Mouse (Mus musculus): Measurements from ENCODE around the gene Rab11fip3. TPM values are rescaled to one million over a fixed set of nuclear protein-coding genes. Genes with fewer than 3 reads are reported as not detected.

Rab11fip3 gene
- total RNA-seq, 2 experiments from 2014 or later, result 76.3 to 92.0 TPM

DNA sequence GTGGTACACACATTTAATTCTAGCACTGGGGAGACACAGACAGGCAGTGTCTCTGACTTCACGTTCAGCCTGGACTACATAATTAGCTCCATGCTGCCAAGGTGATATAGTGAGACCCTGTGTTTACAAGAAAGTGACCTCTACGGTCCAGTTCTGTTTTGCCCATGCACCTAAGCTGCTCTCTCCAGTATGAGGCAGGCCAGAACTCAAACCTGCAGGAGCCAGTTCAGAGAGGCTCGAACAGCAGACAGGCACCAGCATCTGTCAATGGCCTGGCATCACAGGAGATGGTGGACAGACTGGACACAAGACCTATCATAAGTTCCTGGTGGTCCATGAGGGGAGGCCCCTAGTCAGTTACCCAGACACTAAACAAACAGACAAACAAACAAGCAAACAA lies 51.0 kb downstream of the Rab11fip3 start:
- no peak for TF ChIP-seq CTCF (IDR thresholded peaks at IDR 0.05)
- Histone ChIP-seq H3K27ac (peak overlapping the region; percentile 85), H3K4me3 (peak overlapping the region; percentile 36)
- DNase-seq, result no peak
- intact Hi-C loops (cut with DNase I), result no loop called here

GRCm38 (mm10) chr17:26017949-26018348 lies 51.4 kb downstream of the Rab11fip3 start:
- DNase-seq, result peak; percentile 82
- TF ChIP-seq CTCF (IDR thresholded peaks at IDR 0.05), result no peak
- intact Hi-C loops (cut with DNase I), result no loop called here
- Histone ChIP-seq H3K4me3 (peak overlapping the region; percentile 36), H3K27ac (peak overlapping the region; percentile 85)

DNA sequence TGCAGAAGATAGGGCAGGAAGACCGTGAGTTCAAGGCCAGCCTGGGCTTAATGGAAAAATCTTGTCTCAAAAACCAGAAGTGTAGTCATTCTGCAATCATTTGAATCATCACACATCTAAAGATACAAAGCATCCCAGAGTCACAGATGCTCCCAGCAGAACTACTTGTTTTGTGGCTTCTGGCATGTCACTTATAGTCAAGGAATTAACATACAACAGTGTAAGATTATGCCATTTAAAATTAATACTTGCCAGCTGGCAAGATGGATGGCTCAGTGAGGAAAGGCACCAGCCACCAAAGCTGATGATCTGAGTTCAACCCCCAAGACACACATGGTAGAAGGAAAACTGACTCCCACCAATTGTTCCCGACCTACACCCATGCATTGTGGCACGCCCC lies 52.3 kb downstream of the Rab11fip3 start:
- peak overlapping the region; percentile 85 for H3K27ac ChIP-seq
- intact Hi-C loops (cut with DNase I), result no loop called here
- no peak overlapping the region for H3K4me3 ChIP-seq
- TF ChIP-seq CTCF (IDR thresholded peaks at IDR 0.05), result no peak
- no peak for DNase-seq

- no peak overlapping the region for H3K27ac ChIP-seq
- no peak overlapping the region for H3K4me3 ChIP-seq
- no peak for TF ChIP-seq CTCF (IDR thresholded peaks at IDR 0.05)
- DNase-seq, result no peak
- intact Hi-C loops (cut with DNase I), result loop anchor here (2.0 kb wide), 1 partner anchor 119 kb away; no protein-coding TSS in a partner anchor
These were observed 55.6 kb downstream of the Rab11fip3 start for GRCm38 (mm10) chr17:26013711-26014110.

GRCm38 (mm10) chr17:26011841-26012460 lies 57.4 kb downstream of the Rab11fip3 start:
- H3K27ac ChIP-seq, result peak overlapping the region; percentile 57
- DNase-seq, result peak; percentile 86
- peak; percentile 72 for TF ChIP-seq CTCF (IDR thresholded peaks at IDR 0.05)
- intact Hi-C loops (cut with DNase I), result loop anchor here (1.0 to 2.0 kb wide), 2 partner anchors 78 to 117 kb away; partner anchors contain the start of gene Decr2
- H3K4me3 ChIP-seq, result peak overlapping the region; percentile 39

DNA sequence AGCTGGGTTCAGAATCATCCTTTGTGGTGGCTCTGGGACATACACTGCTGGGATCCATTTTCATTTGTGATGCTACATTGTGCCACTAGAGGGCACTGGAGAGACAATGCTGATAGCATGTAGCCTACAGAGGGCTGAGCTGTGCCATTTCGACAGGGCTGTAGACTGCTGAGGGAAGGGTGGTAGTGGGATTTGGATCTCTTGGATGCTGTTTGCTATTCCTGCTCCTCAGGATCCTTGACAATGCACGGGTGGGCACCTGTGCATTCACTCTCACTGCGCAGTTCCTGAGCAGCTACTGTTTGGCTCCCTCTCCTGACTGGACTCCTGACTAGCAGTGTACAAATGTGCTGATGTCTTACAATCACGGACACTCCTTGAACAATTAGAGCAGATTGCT lies 59.8 kb downstream of the Rab11fip3 start:
- DNase-seq, result peak; percentile 76
- no peak overlapping the region for H3K27ac ChIP-seq
- intact Hi-C loops (cut with DNase I), result no loop called here
- H3K4me3 ChIP-seq, result no peak overlapping the region
- peak; percentile 97 for TF ChIP-seq CTCF (IDR thresholded peaks at IDR 0.05)

- H3K27ac ChIP-seq, result peak overlapping the region; percentile 38; the same call in 1 of the 2 replicates
These were observed 60.6 kb downstream of the Rab11fip3 start for GRCm38 (mm10) chr17:26008787-26009186.

DNA sequence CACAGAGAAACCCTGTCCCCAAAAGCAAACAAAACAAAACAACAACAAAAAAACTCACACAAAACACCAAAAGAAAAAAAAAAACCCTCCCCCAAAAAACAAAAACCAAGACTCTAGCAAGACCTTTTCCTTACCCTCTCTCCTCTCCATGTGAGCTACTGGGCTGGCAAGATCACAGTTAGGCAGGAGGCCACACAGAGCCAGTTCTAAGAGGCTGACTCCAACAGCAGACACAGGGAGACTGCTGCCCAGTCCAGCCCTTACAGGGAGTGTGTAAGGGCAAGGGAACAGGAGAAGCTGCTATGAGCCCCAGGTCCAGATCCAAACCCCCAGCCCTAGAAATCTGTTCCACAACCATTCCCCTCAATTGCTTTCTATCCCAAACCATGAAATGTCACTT lies 61.0 kb downstream of the Rab11fip3 start:
- no peak for TF ChIP-seq CTCF (IDR thresholded peaks at IDR 0.05)
- intact Hi-C loops (cut with DNase I), result no loop called here
- Histone ChIP-seq H3K4me3 (no peak overlapping the region), H3K27ac (peak overlapping the region; percentile 38; the same call in 1 of the 2 replicates)
- peak; percentile 73 for DNase-seq

More at GRCm38 (mm10) chr17:26008787-26009186, 60.6 kb downstream of the Rab11fip3 start:
- no peak for TF ChIP-seq CTCF (IDR thresholded peaks at IDR 0.05)
- intact Hi-C loops (cut with DNase I), result no loop called here
- DNase-seq, result no peak
- no peak overlapping the region for H3K4me3 ChIP-seq

GRCm38 (mm10) chr17:26007646-26008045 lies 61.7 kb downstream of the Rab11fip3 start:
- no peak for DNase-seq
- TF ChIP-seq CTCF (IDR thresholded peaks at IDR 0.05), result no peak
- H3K4me3 ChIP-seq, result no peak overlapping the region
- no peak overlapping the region for H3K27ac ChIP-seq
- intact Hi-C loops (cut with DNase I), result no loop called here

GRCm38 (mm10) chr17:26005731-26006450 lies 63.5 kb downstream of the Rab11fip3 start:
- H3K4me3 ChIP-seq, result no peak overlapping the region
- DNase-seq, result no peak
- H3K27ac ChIP-seq, result no peak overlapping the region
- no peak for TF ChIP-seq CTCF (IDR thresholded peaks at IDR 0.05)
- intact Hi-C loops (cut with DNase I), result no loop called here

GRCm38 (mm10) chr17:26004711-26005110 lies 64.6 kb downstream of the Rab11fip3 start:
- Histone ChIP-seq H3K27ac (no peak overlapping the region), H3K4me3 (no peak overlapping the region)
- intact Hi-C loops (cut with DNase I), result no loop called here
- no peak for DNase-seq
- no peak for TF ChIP-seq CTCF (IDR thresholded peaks at IDR 0.05)

- Histone ChIP-seq H3K27ac (no peak overlapping the region), H3K4me3 (no peak overlapping the region)
- intact Hi-C loops (cut with DNase I), result no loop called here
- DNase-seq, result no peak
- no peak for TF ChIP-seq CTCF (IDR thresholded peaks at IDR 0.05)
These were observed 65.5 kb downstream of the Rab11fip3 start for GRCm38 (mm10) chr17:26003864-26004263.

DNA sequence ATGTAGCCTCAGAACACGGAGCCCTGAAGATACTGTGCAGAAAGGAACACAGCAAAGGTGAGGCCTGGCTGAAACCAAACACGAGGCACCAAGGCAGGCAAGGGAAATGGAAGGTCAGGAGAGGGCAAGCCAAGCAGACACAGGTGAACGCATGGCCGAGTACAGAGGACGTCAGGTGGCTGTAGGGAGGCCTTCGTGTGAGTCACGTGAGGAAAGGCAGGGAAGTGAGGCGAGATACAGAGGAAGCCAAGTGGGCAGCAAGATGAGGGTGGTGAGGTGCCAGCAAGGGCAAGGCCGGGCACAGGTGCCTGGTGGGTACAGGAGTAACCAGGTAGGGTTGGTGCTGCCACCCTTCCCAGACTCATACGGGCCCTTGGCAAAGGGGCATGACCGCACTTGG lies 70.9 kb downstream of the Rab11fip3 start:
- no peak overlapping the region for H3K27ac ChIP-seq
- intact Hi-C loops (cut with DNase I), result no loop called here
- no peak overlapping the region for H3K4me3 ChIP-seq
- TF ChIP-seq CTCF (IDR thresholded peaks at IDR 0.05), result no peak
- DNase-seq, result no peak
